Mouse (Mus musculus): Measurements from ENCODE around the gene Foxp1. TPM values are rescaled to one million over a fixed set of nuclear protein-coding genes. Genes with fewer than 3 reads are reported as not detected.

Gene Foxp1
- polyA plus RNA-seq, 1 experiment: 17.7 TPM

DNA sequence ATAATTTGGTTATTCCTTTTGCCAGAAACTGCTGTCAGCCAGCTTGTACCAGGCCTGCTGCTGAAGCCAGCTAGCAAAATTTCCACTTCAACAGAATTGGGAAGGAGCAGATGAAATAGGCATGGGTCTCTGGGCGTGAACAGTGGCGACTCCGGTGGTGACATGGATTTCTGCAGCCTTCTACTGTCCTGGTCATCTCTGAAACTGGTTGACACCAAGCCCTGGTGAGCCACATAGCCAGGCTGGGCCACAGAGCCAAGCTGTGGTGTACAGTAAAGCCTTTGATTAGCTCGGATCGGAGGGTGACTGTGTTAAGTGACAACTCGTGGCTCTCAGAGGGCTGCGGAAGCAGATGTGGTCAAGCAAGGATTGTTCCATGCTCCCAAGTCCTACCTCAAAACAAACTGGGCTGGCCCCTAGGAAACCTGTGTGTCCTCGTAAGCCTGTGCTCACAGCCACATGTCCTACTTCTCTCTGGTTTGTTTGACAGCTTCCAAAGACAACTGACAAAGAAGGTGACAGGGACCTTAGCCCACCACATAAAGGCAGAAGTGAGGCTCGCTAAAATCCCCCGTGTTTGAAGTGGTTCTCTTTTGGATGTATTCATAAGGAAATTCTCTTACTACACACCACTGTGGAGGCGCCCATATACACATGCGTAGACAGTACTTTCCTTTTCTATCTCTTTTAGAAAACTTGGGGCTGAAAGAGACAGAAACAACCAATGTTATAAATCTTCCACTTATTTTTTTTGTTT is 36.5 kb downstream of the Foxp1 start:
- peaks cover 4% of the 10 kb centered on the region for H3K79me2 ChIP-seq (ENCODE audit: control insufficient read depth, insufficient read depth)
- peak overlapping the region; percentile 16 for H3K4me3 ChIP-seq
- no peak for TF ChIP-seq REST (IDR thresholded peaks at IDR 0.05; ENCODE audit: insufficient read depth, insufficient read length)
- TF ChIP-seq POLR2AphosphoS2 (IDR thresholded peaks at IDR 0.05; ENCODE audit: insufficient read length, low read depth): no peak
- TF ChIP-seq SRF (IDR thresholded peaks at IDR 0.05; ENCODE audit: control insufficient read depth, insufficient read length, low read depth): no peak
- no peak overlapping the region for H3ac ChIP-seq (ENCODE audit: control insufficient read depth, insufficient read length)
- peak overlapping the region; percentile 99 for H3K4me2 ChIP-seq (ENCODE audit: low read depth)
- no peaks in the 10 kb centered on the region for H3K36me3 ChIP-seq (ENCODE audit: control insufficient read depth, insufficient read depth)
- no peaks in the 10 kb centered on the region for H3K27me3 ChIP-seq (ENCODE audit: control insufficient read depth, insufficient read depth, insufficient read length)

GRCm38 (mm10) chr6:99485217-99485883 is 37.2 kb downstream of the Foxp1 start:
- Histone ChIP-seq H3K4me3 (peak overlapping the region; percentile 16), H3K79me2 (ENCODE audit: control insufficient read depth, insufficient read depth) (peaks cover 4% of the 10 kb centered on the region), H3ac (ENCODE audit: control insufficient read depth, insufficient read length) (no peak overlapping the region), H3K27me3 (ENCODE audit: control insufficient read depth, insufficient read depth, insufficient read length) (no peaks in the 10 kb centered on the region), H3K36me3 (ENCODE audit: control insufficient read depth, insufficient read depth) (no peaks in the 10 kb centered on the region), H3K4me2 (ENCODE audit: low read depth) (peak overlapping the region; percentile 99)
- TF ChIP-seq MYOG (IDR thresholded peaks at IDR 0.05; ENCODE audit: control insufficient read depth in 1 of 3, insufficient read depth in 1 of 3, insufficient read length in 2 of 3, low read depth in 2 of 3) (peak in 1 of 3 experiments; percentile 66), POLR2A (IDR thresholded peaks at IDR 0.05; ENCODE audit: insufficient read length, low read depth) (peak; percentile 63), MAX (IDR thresholded peaks at IDR 0.05; ENCODE audit: low read depth) (no peak), CEBPB (IDR thresholded peaks at IDR 0.05; ENCODE audit: insufficient read depth, poor library complexity, severe bottlenecking) (0 out of 2 replicates have a peak, but pooled peaks have one; percentile 11), SRF (IDR thresholded peaks at IDR 0.05; ENCODE audit: control insufficient read depth, insufficient read length, low read depth) (peak; percentile 93), POLR2AphosphoS2 (IDR thresholded peaks at IDR 0.05; ENCODE audit: insufficient read length, low read depth) (no peak), MYOD1 (IDR thresholded peaks at IDR 0.05; ENCODE audit: control insufficient read depth in 1 of 3, insufficient read length in 2 of 3, low read depth in 2 of 3) (peak in 2 of 3 experiments; percentile 4 to 26)

DNA sequence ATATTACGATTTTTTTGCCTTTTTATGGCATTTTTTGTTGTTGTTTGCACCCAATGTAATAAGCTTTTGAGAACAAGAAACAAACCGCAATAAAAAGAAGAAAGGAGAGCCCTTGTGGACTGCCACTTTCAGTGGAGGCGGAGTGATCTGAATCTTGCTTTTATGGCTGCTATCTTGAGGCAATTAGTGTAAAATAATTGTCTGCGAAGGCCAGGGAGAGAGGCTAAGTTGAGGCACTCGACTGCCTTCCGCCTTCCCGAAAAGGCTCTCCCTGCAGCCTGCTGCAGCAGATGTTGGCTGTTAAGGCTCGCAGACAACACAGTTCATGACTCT is 37.7 kb downstream of the Foxp1 start:
- Histone ChIP-seq H3ac (ENCODE audit: control insufficient read depth, insufficient read length) (no peak overlapping the region), H3K36me3 (ENCODE audit: control insufficient read depth, insufficient read depth) (no peaks in the 10 kb centered on the region), H3K4me2 (ENCODE audit: low read depth) (peak overlapping the region; percentile 99), H3K4me3 (peak overlapping the region; percentile 16), H3K79me2 (ENCODE audit: control insufficient read depth, insufficient read depth) (peaks cover 4% of the 10 kb centered on the region), H3K27me3 (ENCODE audit: control insufficient read depth, insufficient read depth, insufficient read length) (no peaks in the 10 kb centered on the region)
- TF ChIP-seq E2F4 (IDR thresholded peaks at IDR 0.05; ENCODE audit: insufficient read depth): no peak
- no peak for TF ChIP-seq SRF (IDR thresholded peaks at IDR 0.05; ENCODE audit: control insufficient read depth, insufficient read length, low read depth)
- TF ChIP-seq REST (IDR thresholded peaks at IDR 0.05; ENCODE audit: insufficient read depth, insufficient read length): no peak
- TF ChIP-seq TCF12 (IDR thresholded peaks at IDR 0.05; ENCODE audit: insufficient read depth, poor library complexity, severe bottlenecking): no peak
- TF ChIP-seq CEBPB (IDR thresholded peaks at IDR 0.05; ENCODE audit: insufficient read depth, poor library complexity, severe bottlenecking): no peak
- no peak for TF ChIP-seq USF1 (IDR thresholded peaks at IDR 0.05; ENCODE audit: low read depth)
- no peak for TF ChIP-seq POLR2A (IDR thresholded peaks at IDR 0.05; ENCODE audit: insufficient read length, low read depth)
- TF ChIP-seq MYOG (IDR thresholded peaks at IDR 0.05; ENCODE audit: control insufficient read depth in 1 of 3, insufficient read depth in 1 of 3, insufficient read length in 2 of 3, low read depth in 2 of 3): no peak
- TF ChIP-seq TCF3 (IDR thresholded peaks at IDR 0.05; ENCODE audit: insufficient read length, low read depth): no peak
- TF ChIP-seq MYOD1 (IDR thresholded peaks at IDR 0.05; ENCODE audit: control insufficient read depth in 1 of 3, insufficient read length in 2 of 3, low read depth in 2 of 3): no peak
- TF ChIP-seq MAX (IDR thresholded peaks at IDR 0.05; ENCODE audit: low read depth): no peak
- TF ChIP-seq POLR2AphosphoS2 (IDR thresholded peaks at IDR 0.05; ENCODE audit: insufficient read length, low read depth): no peak

DNA sequence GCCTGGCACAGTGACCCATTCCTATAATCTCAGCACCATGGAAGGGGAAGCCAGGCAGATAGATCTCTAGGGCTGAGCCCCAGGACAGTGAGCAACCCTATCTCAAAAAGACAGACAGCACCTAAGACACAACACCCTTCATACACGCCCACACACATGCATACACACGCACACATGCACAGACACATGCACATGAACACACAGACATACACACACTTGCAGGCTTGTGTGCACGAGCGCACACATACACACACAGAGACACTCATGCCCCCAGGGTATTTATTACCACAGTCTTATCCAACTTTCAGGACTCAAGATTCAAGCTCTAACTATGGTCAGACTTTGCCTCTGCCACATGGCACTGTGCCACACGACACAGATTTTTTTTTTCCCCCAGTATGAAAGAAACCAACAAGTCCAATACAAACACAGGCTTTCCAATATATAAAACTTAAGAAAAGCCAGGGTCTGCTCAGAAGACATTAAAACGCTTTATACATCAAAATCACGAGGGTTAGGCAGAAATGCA is 38.3 kb downstream of the Foxp1 start:
- TF ChIP-seq POLR2AphosphoS2 (IDR thresholded peaks at IDR 0.05; ENCODE audit: insufficient read length, low read depth) (no peak), CEBPB (IDR thresholded peaks at IDR 0.05; ENCODE audit: insufficient read depth, poor library complexity, severe bottlenecking) (no peak), TCF3 (IDR thresholded peaks at IDR 0.05; ENCODE audit: insufficient read length, low read depth) (no peak), REST (IDR thresholded peaks at IDR 0.05; ENCODE audit: insufficient read depth, insufficient read length) (no peak), MYOG (IDR thresholded peaks at IDR 0.05; ENCODE audit: control insufficient read depth in 1 of 3, insufficient read depth in 1 of 3, insufficient read length in 2 of 3, low read depth in 2 of 3) (no peak), MAX (IDR thresholded peaks at IDR 0.05; ENCODE audit: low read depth) (no peak), TCF12 (IDR thresholded peaks at IDR 0.05; ENCODE audit: insufficient read depth, poor library complexity, severe bottlenecking) (no peak), USF1 (IDR thresholded peaks at IDR 0.05; ENCODE audit: low read depth) (no peak), POLR2A (IDR thresholded peaks at IDR 0.05; ENCODE audit: insufficient read length, low read depth) (no peak), E2F4 (IDR thresholded peaks at IDR 0.05; ENCODE audit: insufficient read depth) (no peak), SRF (IDR thresholded peaks at IDR 0.05; ENCODE audit: control insufficient read depth, insufficient read length, low read depth) (no peak), MYOD1 (IDR thresholded peaks at IDR 0.05; ENCODE audit: control insufficient read depth in 1 of 3, insufficient read length in 2 of 3, low read depth in 2 of 3) (no peak)
- Histone ChIP-seq H3K4me3 (peak overlapping the region; percentile 16), H3K4me2 (ENCODE audit: low read depth) (peak overlapping the region; percentile 99), H3K79me2 (ENCODE audit: control insufficient read depth, insufficient read depth) (peaks cover 4% of the 10 kb centered on the region), H3ac (ENCODE audit: control insufficient read depth, insufficient read length) (no peak overlapping the region), H3K36me3 (ENCODE audit: control insufficient read depth, insufficient read depth) (no peaks in the 10 kb centered on the region), H3K27me3 (ENCODE audit: control insufficient read depth, insufficient read depth, insufficient read length) (no peaks in the 10 kb centered on the region)
